ENCODE assay signal across 10 mouse cellular contexts in genomic region chr10:67087447-67088226, GRCm38 (mm10).
"Had no signal": no experiment of that assay in that cellular context is flagged by ENCODE, and none has a peak within 500 bp of the region (broad histone marks: within the 10 kb centered on the region; RNA-seq: fewer than 3 reads in every experiment).

No protein-coding gene starts in this region.

- H3K4me3 ChIP-seq: limb, embryonic 15.5 days; midbrain, embryonic 12.5 days; neural tube, embryonic 13.5 days had no signal

- H3K4me2 ChIP-seq: limb, embryonic 15.5 days; midbrain, embryonic 12.5 days; neural tube, embryonic 13.5 days had no signal

- H3K36me3 ChIP-seq: neural tube, embryonic 13.5 days had no signal

- H3K27me3 ChIP-seq: limb, embryonic 15.5 days; midbrain, embryonic 12.5 days; neural tube, embryonic 13.5 days had no signal

- H3K4me1 ChIP-seq: midbrain, embryonic 12.5 days had no signal

- DNase-seq: kidney, postnatal 14 days; lung, adult 18-20 months; lung, postnatal 10 days; right cerebral cortex, postnatal 14 days; thymus, postnatal 36 days had no signal

- H3K9me3 ChIP-seq: limb, embryonic 15.5 days; midbrain, embryonic 12.5 days; neural tube, embryonic 13.5 days had no signal

- ATAC-seq: hindbrain, postnatal 0 days; midbrain, embryonic 16.5 days had no signal

- H3K27ac ChIP-seq: hindbrain, postnatal 0 days; limb, embryonic 15.5 days; midbrain, embryonic 12.5 days; neural tube, embryonic 13.5 days had no signal

- H3K9ac ChIP-seq: limb, embryonic 15.5 days; midbrain, embryonic 12.5 days; neural tube, embryonic 13.5 days had no signal
